Mouse (Mus musculus) left cerebral cortex, adult 8-10 months (tissue): ENCODE measurements around the gene Car8. TPM values are rescaled to one million over a fixed set of nuclear protein-coding genes. Genes with fewer than 3 reads are reported as not detected.

ENCODE experiments used
- DNase-seq, 2 experiments: peaks; one replicate each; pipeline ENCODE4 v3.0.0; 2022; ENCODE audit warnings: low spot score in 2 of 2
- total RNA-seq, 4 experiments: library from RNA; stranded (reverse); gene quantifications; 2 replicates each; pipeline ENCODE4 v1.2.4; 2022

Car8 gene
- total RNA-seq, result 1 to 10 TPM; 5.6 to 7.0 (median 6.1) TPM

- DNase-seq, result peak in 1 of 2 experiments; percentile 4
Measured at GRCm38 (mm10) chr4:8238560-8239305, at the start of gene Car8. Gene Car8 (minus strand): TSS chr4:8239041.

- no peak for DNase-seq
Measured at GRCm38 (mm10) chr4:8284934-8285333, 46.1 kb upstream of the Car8 start.

DNA sequence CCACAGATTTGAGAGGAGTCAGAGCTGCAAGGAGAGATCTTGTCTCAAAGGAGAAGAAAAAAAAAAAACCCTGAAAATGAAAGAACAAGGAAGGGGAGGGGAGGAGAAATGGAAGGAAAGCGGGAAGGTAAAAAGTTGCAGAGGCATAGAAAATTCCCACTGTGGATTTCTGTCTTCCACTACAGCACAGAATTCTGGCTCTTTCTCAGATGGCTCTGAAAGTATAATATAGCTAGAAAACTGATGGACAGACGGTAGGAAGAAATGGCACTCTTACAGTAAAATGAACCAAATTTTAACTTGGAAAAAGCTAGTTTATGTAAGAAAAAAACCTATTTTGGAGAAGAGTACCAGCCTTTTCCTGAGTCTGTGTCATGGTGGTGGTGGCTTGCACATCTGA, 39.3 kb upstream of the Car8 start:
- no peak for DNase-seq

- DNase-seq, result no peak
Measured at GRCm38 (mm10) chr4:8249805-8250204, 11.0 kb upstream of the Car8 start.

DNA sequence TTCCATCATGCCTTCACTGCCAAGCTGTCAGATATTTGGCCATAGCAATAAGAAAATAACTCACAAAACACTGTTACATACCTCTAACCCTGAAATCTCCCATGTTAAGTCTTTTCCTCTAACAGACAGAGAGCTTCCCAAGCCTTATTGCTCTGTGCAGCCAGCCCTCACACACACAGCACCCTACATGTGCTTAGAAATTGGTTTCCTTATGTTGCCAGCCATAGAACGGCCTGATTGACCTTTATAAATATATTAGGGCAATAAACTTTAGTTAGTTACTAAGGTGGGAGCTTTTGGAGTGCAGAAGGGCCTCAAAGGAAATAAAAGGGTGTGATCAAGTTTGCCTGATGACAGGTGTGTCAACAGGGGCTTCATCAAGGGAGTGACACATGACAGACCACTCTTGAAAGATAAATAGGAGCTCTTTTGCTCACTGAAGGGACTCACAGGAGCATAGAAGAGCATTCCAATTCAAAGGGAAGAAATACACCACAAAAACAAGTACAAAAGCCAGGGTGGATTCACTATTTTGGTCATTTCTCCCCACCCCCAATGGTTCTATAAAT, 6.7 kb upstream of the Car8 start:
- DNase-seq, result no peak

DNA sequence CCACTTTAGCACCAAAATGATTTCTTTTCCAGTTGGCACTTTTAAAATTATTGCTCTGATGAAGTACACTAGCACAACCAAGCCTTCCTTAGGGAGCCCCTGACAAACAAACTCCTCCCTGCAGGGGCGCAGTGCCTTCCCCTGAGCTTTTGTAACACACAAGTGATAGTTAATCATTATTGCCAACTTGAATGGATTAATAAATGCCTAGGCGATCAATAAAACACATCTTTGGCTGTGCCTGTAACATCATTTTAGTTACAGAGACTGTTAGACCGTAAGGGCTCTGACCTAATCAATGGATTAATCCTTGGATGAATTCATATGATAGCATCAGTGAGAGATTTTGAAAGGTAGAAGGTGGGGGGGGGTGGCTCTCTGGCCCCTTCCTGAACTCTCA, 6.2 kb upstream of the Car8 start:
- DNase-seq, result no peak

DNA sequence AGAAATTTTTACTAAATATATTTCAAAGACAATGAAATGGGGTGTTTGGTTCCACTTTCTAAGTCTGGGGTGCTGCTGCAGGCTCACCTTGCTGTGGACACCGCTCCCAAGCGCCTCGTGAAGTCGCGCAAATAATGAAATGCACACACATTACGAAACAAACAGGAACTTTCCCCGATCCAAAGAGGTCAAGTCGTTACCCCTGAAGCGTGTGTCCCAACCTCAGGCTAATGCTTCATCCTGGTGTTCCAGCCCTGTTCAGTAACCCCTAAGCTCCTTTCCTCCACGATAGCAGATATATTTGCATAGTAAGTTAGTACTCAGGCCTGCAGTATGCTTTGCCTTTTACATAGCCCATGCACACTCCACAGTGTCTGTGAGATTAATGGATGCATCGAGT, 858 bp upstream of the Car8 start:
- no peak for DNase-seq

GRCm38 (mm10) chr4:8239306-8239670, 447 bp upstream of the Car8 start:
- no peak for DNase-seq

DNA sequence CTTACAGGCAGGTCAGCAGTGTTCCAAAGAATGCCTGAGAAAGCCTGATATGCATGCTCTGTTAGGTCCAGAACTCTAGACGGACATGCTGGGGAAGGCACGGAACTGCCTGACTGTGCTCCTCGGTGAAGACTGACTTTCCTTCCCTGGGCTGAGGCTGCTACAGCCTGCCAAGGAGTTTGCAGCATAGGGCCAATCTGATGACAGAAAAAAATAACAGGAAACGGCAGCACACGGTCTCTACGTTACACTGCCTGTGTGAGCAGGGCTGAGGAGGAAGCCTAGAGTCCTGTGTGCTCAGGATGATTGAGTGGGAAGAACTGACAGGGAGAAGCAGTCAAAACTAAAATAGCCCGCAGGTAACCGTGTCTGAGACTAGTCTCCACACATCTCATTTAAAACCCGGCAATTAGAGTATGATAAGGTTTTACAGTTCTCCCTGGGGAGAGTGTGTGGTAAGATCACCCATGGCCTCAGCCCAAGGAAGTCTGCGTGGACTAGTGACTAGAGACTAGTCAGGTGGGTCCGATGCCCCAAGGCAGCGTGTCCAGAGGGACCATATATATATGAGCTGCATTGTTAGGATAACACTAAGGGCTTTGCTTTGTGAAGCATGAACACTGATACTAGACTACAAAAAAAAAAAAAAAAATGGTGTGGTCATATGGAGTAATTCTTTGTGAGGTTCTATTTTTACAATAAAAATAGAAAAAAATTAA, 6.3 kb downstream of the Car8 start:
- no peak for DNase-seq

DNA sequence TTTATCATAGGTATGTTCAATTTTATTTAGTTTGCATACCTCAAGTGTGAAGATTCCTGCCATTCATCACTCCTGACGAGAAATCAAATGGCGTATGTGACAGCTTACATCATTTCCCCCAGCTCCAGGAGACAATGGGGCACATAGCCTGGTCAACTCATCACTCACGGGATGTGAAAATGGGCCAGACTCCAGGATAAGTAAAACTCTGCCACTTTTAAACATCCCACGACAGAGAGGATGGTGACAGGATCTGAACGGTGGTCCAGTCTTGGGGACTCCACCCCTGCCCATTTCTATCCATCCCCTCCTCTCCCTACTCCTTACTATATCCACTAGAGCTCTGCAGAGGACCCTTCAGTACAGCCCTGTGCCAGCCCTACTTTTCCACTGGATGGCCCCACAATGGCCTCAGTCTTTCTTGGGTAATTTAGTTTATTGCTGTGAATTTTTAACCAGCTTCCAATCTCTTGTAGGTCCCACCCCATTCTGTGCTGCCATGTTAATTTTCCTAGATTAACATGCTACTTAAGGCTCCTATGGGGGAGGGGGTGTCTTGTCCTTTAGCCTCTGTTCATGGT, 7.5 kb downstream of the Car8 start:
- no peak for DNase-seq

- DNase-seq, result no peak
Measured at GRCm38 (mm10) chr4:8229661-8230298, 9.1 kb downstream of the Car8 start.

DNA sequence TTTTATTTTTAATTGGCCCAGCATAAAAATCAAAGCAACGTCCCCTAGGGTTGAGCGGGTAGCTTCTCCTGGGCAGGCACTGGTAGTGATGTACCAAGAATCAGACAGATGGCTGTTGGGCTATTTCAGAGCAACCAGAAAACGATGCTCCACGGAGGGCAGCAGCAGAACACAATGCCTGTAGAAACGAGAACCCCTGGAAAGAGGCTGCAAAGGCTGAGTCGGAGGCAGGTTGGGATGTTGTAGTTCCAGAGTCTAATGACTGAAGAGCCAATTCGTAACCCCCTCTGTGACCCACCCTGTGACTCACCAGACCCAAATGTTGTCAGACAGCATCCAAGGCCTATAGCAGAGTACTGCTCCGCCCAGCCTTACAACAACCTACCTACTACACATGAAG, 19.9 kb downstream of the Car8 start:
- no peak for DNase-seq

DNA sequence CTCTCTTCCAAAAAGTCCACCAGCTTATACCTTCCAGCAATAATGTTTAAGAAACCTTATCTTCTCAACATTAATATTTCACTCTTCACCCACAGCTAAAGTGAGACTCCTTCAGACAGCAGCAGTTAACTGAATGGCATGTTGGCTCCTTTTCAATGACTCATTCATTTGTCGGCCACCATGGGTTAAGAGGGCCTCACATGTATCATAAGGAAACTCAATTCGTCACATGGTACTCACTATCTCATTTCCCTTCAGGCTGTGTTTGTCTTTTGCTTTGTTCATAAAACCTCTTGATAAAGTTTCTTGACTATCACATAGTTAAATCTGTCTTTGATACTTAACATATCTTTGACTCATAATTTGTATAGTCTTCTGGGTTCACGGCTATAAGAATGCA, 20.8 kb downstream of the Car8 start:
- no peak for DNase-seq

- DNase-seq, result no peak
Measured at GRCm38 (mm10) chr4:8217272-8217671, 21.6 kb downstream of the Car8 start.

GRCm38 (mm10) chr4:8216551-8216950, 22.3 kb downstream of the Car8 start:
- peak in 1 of 2 experiments; percentile 6 for DNase-seq

- DNase-seq, result no peak
Measured at GRCm38 (mm10) chr4:8213661-8214060, 25.2 kb downstream of the Car8 start.

GRCm38 (mm10) chr4:8212873-8213569, 25.8 kb downstream of the Car8 start:
- no peak for DNase-seq

- no peak for DNase-seq
Measured at GRCm38 (mm10) chr4:8210452-8210851, 28.4 kb downstream of the Car8 start.

DNA sequence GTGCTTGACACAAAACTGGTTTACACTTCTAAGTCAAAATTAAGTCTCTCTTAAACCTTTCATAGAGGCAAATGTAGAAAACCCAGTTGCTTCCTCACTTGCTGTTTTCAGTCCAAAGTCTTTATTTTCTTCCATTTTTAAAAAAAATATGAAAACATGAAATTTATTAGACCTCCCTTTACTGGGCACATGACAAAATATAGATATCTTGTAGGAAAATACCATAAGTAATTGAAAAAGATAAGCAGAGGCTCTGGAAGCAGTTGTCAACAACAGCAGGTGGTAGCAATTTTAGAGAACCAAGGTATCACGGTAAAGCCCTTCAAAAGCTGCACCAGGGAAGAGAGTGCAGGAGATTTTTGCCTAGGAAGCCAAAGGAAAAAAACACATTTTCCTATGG, 30.9 kb downstream of the Car8 start:
- DNase-seq, result no peak

GRCm38 (mm10) chr4:8206918-8207573, 31.8 kb downstream of the Car8 start:
- no peak for DNase-seq
